Mouse (Mus musculus): ENCODE measurements around the gene Ehbp1l1.
"Not testable (repeated sequence)": the region's sequence is repeated elsewhere in the genome, so short reads cannot be mapped to it uniquely, and the experiment has no call there.

DNA sequence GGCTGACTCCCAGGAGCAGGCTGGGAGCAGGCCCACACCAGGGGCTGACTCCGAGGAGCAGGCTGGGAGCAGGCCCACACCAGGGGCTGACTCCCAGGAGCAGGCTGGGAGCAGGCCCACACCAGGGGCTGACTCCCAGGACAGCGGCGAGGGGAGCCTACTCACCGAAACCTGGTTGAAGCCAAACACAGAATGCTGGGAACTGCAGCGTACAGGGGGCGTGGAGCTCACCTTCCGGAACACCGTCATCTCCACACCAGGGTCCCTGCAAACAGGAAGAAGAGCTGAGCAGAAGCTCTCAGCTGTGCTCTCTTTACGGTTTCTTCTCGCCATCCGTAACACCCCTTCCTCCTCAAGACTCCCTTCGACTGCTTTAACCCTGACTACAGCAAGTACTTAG lies 39.2 kb downstream of the Ehbp1l1 start:
- not testable (repeated sequence) for TF ChIP-seq POLR2A (IDR thresholded peaks at IDR 0.05; ENCODE audit: extremely low read depth, insufficient read depth, low read length); CTCF (IDR thresholded peaks at IDR 0.05; ENCODE audit: low read depth, low read length)

Measured in liver, adult 2 months (tissue).